Mouse (Mus musculus): ENCODE measurements around the gene Scai. TPM values are rescaled to one million over a fixed set of nuclear protein-coding genes. Genes with fewer than 3 reads are reported as not detected.
"Not testable (repeated sequence)": the region's sequence is repeated elsewhere in the genome, so short reads cannot be mapped to it uniquely, and the experiment has no call there.

Gene Scai
- polyA plus RNA-seq, 1 experiment from 2014 or later: 6.5 TPM

- Histone ChIP-seq H3K27me3 (ENCODE audit: control insufficient read depth, insufficient read depth, low read length) (no peaks in the 10 kb centered on the region), H3K36me3 (ENCODE audit: control insufficient read depth, insufficient read depth, low read length) (peaks cover under 1% of the 10 kb centered on the region; the same call in 1 of the 2 replicates), H3K27ac (ENCODE audit: low read depth, low read length) (no peak overlapping the region), H3K9me3 (replicated peaks; ENCODE audit: control insufficient read depth, low read length) (no peaks in the 10 kb centered on the region), H3K9ac (ENCODE audit: low read depth, low read length) (no peak overlapping the region), H3K4me3 (ENCODE audit: low read depth, low read length) (no peak overlapping the region), H3K4me2 (no peak overlapping the region), H3K4me1 (ENCODE audit: control insufficient read depth, insufficient read depth, low read length) (no peaks in the 10 kb centered on the region)
- ATAC-seq (replicated peaks; ENCODE audit: insufficient number of reproducible peaks, low FRiP score, low TSS enrichment): no peak
- 81% methylated on average over 2 of the region's 2 CpGs for WGBS (ENCODE audit: insufficient replicate concordance)
Measured at GRCm38 (mm10) chr2:39116583-39116982, 74.0 kb downstream of the Scai start.

GRCm38 (mm10) chr2:39114093-39114492 is 76.4 kb downstream of the Scai start:
- Histone ChIP-seq H3K4me3 (ENCODE audit: low read depth, low read length) (no peak overlapping the region), H3K27me3 (ENCODE audit: control insufficient read depth, insufficient read depth, low read length) (no peaks in the 10 kb centered on the region), H3K27ac (ENCODE audit: low read depth, low read length) (no peak overlapping the region), H3K4me1 (ENCODE audit: control insufficient read depth, insufficient read depth, low read length) (no peaks in the 10 kb centered on the region), H3K9me3 (replicated peaks; ENCODE audit: control insufficient read depth, low read length) (no peaks in the 10 kb centered on the region), H3K4me2 (no peak overlapping the region), H3K9ac (ENCODE audit: low read depth, low read length) (no peak overlapping the region), H3K36me3 (ENCODE audit: control insufficient read depth, insufficient read depth, low read length) (no peaks in the 10 kb centered on the region)
- ATAC-seq (replicated peaks; ENCODE audit: insufficient number of reproducible peaks, low FRiP score, low TSS enrichment): no peak
- 89% methylated on average over 7 of the region's 7 CpGs for WGBS (ENCODE audit: insufficient replicate concordance)

GRCm38 (mm10) chr2:39110514-39110913 is 80.0 kb downstream of the Scai start:
- Histone ChIP-seq H3K4me2 (no peak overlapping the region), H3K9ac (ENCODE audit: low read depth, low read length) (no peak overlapping the region), H3K36me3 (ENCODE audit: control insufficient read depth, insufficient read depth, low read length) (no peaks in the 10 kb centered on the region; the same call in 1 of the 2 replicates), H3K4me3 (ENCODE audit: low read depth, low read length) (no peak overlapping the region), H3K27me3 (ENCODE audit: control insufficient read depth, insufficient read depth, low read length) (no peaks in the 10 kb centered on the region), H3K4me1 (ENCODE audit: control insufficient read depth, insufficient read depth, low read length) (no peaks in the 10 kb centered on the region), H3K27ac (ENCODE audit: low read depth, low read length) (no peak overlapping the region), H3K9me3 (replicated peaks; ENCODE audit: control insufficient read depth, low read length) (no peaks in the 10 kb centered on the region)
- ATAC-seq (replicated peaks; ENCODE audit: insufficient number of reproducible peaks, low FRiP score, low TSS enrichment): no peak

- H3K4me1 ChIP-seq (ENCODE audit: control insufficient read depth, insufficient read depth, low read length); H3K4me2 ChIP-seq; H3K27me3 ChIP-seq (ENCODE audit: control insufficient read depth, insufficient read depth, low read length); H3K9me3 ChIP-seq (replicated peaks; ENCODE audit: control insufficient read depth, low read length); H3K4me3 ChIP-seq (ENCODE audit: low read depth, low read length); H3K36me3 ChIP-seq (ENCODE audit: control insufficient read depth, insufficient read depth, low read length); H3K27ac ChIP-seq (ENCODE audit: low read depth, low read length); ATAC-seq (replicated peaks; ENCODE audit: insufficient number of reproducible peaks, low FRiP score, low TSS enrichment); H3K9ac ChIP-seq (ENCODE audit: low read depth, low read length): not testable (repeated sequence)
Measured at GRCm38 (mm10) chr2:39109712-39110111, 80.8 kb downstream of the Scai start.

- not testable (repeated sequence) for H3K4me3 ChIP-seq (ENCODE audit: low read depth, low read length); H3K27me3 ChIP-seq (ENCODE audit: control insufficient read depth, insufficient read depth, low read length); H3K4me2 ChIP-seq; H3K27ac ChIP-seq (ENCODE audit: low read depth, low read length); H3K4me1 ChIP-seq (ENCODE audit: control insufficient read depth, insufficient read depth, low read length); H3K9ac ChIP-seq (ENCODE audit: low read depth, low read length); H3K9me3 ChIP-seq (replicated peaks; ENCODE audit: control insufficient read depth, low read length); ATAC-seq (replicated peaks; ENCODE audit: insufficient number of reproducible peaks, low FRiP score, low TSS enrichment); H3K36me3 ChIP-seq (ENCODE audit: control insufficient read depth, insufficient read depth, low read length)
- WGBS (ENCODE audit: insufficient replicate concordance): 100% methylated on average over 1 of the region's 1 CpGs
Measured at GRCm38 (mm10) chr2:39099951-39100350, 90.6 kb downstream of the Scai start.

- 0 out of 2 replicates have a peak, but pooled peaks cover 3% of the 10 kb centered on the region for H3K36me3 ChIP-seq (ENCODE audit: control insufficient read depth, insufficient read depth, low read length)
- H3K27ac ChIP-seq (ENCODE audit: low read depth, low read length): no peak overlapping the region
- no peak overlapping the region for H3K4me2 ChIP-seq
- no peaks in the 10 kb centered on the region for H3K4me1 ChIP-seq (ENCODE audit: control insufficient read depth, insufficient read depth, low read length)
- no peak overlapping the region for H3K9ac ChIP-seq (ENCODE audit: low read depth, low read length)
- no peak for ATAC-seq (replicated peaks; ENCODE audit: insufficient number of reproducible peaks, low FRiP score, low TSS enrichment)
- H3K4me3 ChIP-seq (ENCODE audit: low read depth, low read length): no peak overlapping the region
- H3K9me3 ChIP-seq (replicated peaks; ENCODE audit: control insufficient read depth, low read length): no peaks in the 10 kb centered on the region
- H3K27me3 ChIP-seq (ENCODE audit: control insufficient read depth, insufficient read depth, low read length): no peaks in the 10 kb centered on the region
Measured at GRCm38 (mm10) chr2:39097993-39098392, 92.5 kb downstream of the Scai start.

GRCm38 (mm10) chr2:39091966-39092365 is 98.6 kb downstream of the Scai start:
- no peak for ATAC-seq (replicated peaks; ENCODE audit: insufficient number of reproducible peaks, low FRiP score, low TSS enrichment)
- Histone ChIP-seq H3K9me3 (replicated peaks; ENCODE audit: control insufficient read depth, low read length) (no peaks in the 10 kb centered on the region), H3K9ac (ENCODE audit: low read depth, low read length) (no peak overlapping the region), H3K4me1 (ENCODE audit: control insufficient read depth, insufficient read depth, low read length) (no peaks in the 10 kb centered on the region), H3K4me2 (no peak overlapping the region), H3K27ac (ENCODE audit: low read depth, low read length) (no peak overlapping the region), H3K4me3 (ENCODE audit: low read depth, low read length) (no peak overlapping the region), H3K27me3 (ENCODE audit: control insufficient read depth, insufficient read depth, low read length) (no peaks in the 10 kb centered on the region), H3K36me3 (ENCODE audit: control insufficient read depth, insufficient read depth, low read length) (no peaks in the 10 kb centered on the region)
- WGBS (ENCODE audit: insufficient replicate concordance): 81% methylated on average over 1 of the region's 1 CpGs

- Histone ChIP-seq H3K4me3 (ENCODE audit: low read depth, low read length) (no peak overlapping the region), H3K4me1 (ENCODE audit: control insufficient read depth, insufficient read depth, low read length) (no peaks in the 10 kb centered on the region), H3K27me3 (ENCODE audit: control insufficient read depth, insufficient read depth, low read length) (no peaks in the 10 kb centered on the region), H3K4me2 (no peak overlapping the region), H3K9ac (ENCODE audit: low read depth, low read length) (no peak overlapping the region), H3K36me3 (ENCODE audit: control insufficient read depth, insufficient read depth, low read length) (no peaks in the 10 kb centered on the region), H3K9me3 (replicated peaks; ENCODE audit: control insufficient read depth, low read length) (no peaks in the 10 kb centered on the region), H3K27ac (ENCODE audit: low read depth, low read length) (no peak overlapping the region)
- WGBS (ENCODE audit: insufficient replicate concordance): 75% methylated on average over 3 of the region's 3 CpGs
- no peak for ATAC-seq (replicated peaks; ENCODE audit: insufficient number of reproducible peaks, low FRiP score, low TSS enrichment)
Measured at GRCm38 (mm10) chr2:39082706-39083105, 107.8 kb downstream of the Scai start.

GRCm38 (mm10) chr2:39070666-39071065 is 119.9 kb downstream of the Scai start:
- Histone ChIP-seq H3K9me3 (replicated peaks; ENCODE audit: control insufficient read depth, low read length) (no peaks in the 10 kb centered on the region), H3K36me3 (ENCODE audit: control insufficient read depth, insufficient read depth, low read length) (no peaks in the 10 kb centered on the region), H3K27ac (ENCODE audit: low read depth, low read length) (no peak overlapping the region), H3K9ac (ENCODE audit: low read depth, low read length) (no peak overlapping the region), H3K27me3 (ENCODE audit: control insufficient read depth, insufficient read depth, low read length) (no peaks in the 10 kb centered on the region), H3K4me3 (ENCODE audit: low read depth, low read length) (no peak overlapping the region), H3K4me1 (ENCODE audit: control insufficient read depth, insufficient read depth, low read length) (no peaks in the 10 kb centered on the region), H3K4me2 (no peak overlapping the region)
- ATAC-seq (replicated peaks; ENCODE audit: insufficient number of reproducible peaks, low FRiP score, low TSS enrichment): no peak
